Mouse (Mus musculus): ENCODE data around the gene Polr3f.

Gene Polr3f

DNA sequence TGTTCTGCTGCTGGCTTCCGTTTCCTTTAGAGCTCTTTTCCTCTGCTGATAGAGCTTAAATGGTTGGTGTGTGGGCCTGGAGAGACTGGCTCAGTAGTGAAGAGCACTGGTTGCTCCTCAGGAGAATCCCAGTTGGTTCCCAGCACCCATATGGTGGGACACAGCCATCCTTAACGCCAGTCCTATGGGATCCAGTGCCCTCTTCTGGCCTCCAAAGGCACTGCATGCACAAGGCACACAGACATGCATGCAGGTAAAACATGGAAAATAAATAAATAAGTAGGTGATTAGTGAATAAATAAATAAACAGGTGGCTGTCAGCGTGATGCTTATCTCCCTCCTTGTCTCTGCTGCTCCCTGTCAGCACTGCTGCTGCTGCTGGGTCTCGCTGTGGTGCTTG is 61.2 kb downstream of the Polr3f start:
- no peak for DNase-seq (ENCODE audit: low read depth, low spot score)

All from brain, embryonic 18.5 days (tissue).